Mouse (Mus musculus): ENCODE data around the gene L3mbtl4. TPM values are rescaled to one million over a fixed set of nuclear protein-coding genes. Genes with fewer than 3 reads are reported as not detected.

The L3mbtl4 gene
- polyA plus RNA-seq, 1 experiment from 2014 or later = 0.32 TPM

DNA sequence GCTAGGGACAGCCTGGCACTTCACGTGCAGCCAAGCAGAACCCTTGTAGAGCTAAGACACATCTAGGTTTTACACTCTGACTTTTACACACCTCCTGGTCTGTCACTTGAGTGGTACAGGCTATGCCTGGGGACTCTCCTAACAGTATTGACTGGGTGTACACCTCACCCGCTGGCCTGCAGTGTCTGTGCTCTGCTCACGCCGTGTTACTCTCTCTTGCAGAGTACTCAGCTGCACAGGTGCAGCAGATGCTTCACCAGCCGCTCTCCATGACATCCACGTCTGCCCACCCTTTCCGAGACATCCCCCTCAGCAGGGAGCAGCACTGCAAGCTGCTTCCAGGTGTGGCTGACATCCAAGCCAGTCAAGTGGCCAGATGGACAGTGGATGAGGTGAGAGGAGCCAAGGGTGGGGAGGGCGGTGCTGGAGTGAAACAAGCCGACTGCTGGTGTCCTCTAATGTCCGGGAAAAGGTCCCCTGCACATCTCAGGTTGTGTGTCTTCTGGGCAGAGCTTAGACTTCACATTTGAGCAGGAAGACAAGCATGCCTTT is 490.8 kb downstream of the L3mbtl4 start:
- Histone ChIP-seq H3K36me3 (ENCODE audit: insufficient read depth) (no peaks in the 10 kb centered on the region), H3K4me2 (no peak overlapping the region), H3K9ac (no peak overlapping the region), H3K4me1 (ENCODE audit: insufficient read depth) (no peaks in the 10 kb centered on the region), H3K9me3 (ENCODE audit: low read depth, low read length) (no peaks in the 10 kb centered on the region), H3K4me3 (ENCODE audit: low read depth, low read length) (no peak overlapping the region), H3K27ac (ENCODE audit: low read depth) (no peak overlapping the region), H3K27me3 (ENCODE audit: insufficient read depth, low read length) (no peaks in the 10 kb centered on the region)
- 65% methylated on average over 10 of the region's 10 CpGs for WGBS
- no peak for TF ChIP-seq CTCF (IDR thresholded peaks at IDR 0.05; ENCODE audit: low read depth)
- DNase-seq (no peak), ATAC-seq (ENCODE audit: insufficient read depth) (no peak)

DNA sequence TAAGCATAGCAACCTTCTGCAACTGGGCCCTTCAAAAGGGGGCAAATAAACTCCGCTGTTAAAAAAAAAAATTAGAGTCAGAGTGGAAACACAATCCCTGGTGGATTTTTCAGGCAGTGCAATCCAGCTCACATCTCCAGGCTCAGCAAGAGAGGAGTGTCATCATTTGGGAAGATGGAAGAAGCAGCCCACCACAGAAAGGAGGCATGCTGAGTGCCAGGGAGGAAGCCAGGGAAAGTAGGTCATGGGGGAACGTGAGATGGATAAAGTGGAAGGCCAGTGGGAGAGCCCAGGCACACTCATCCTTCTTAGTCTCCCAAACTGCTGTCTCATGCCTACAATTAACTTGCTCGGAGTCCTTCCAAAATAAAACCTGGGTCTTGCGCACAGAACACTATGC is 496.0 kb downstream of the L3mbtl4 start:
- H3K4me2 ChIP-seq = no peak overlapping the region
- no peak overlapping the region for H3K9ac ChIP-seq
- TF ChIP-seq CTCF (IDR thresholded peaks at IDR 0.05; ENCODE audit: low read depth) = no peak
- H3K4me1 ChIP-seq (ENCODE audit: insufficient read depth) = no peaks in the 10 kb centered on the region
- no peaks in the 10 kb centered on the region for H3K9me3 ChIP-seq (ENCODE audit: low read depth, low read length)
- no peak overlapping the region for H3K27ac ChIP-seq (ENCODE audit: low read depth)
- H3K4me3 ChIP-seq (ENCODE audit: low read depth, low read length) = no peak overlapping the region
- DNase-seq (no peak), ATAC-seq (ENCODE audit: insufficient read depth) (no peak)
- H3K36me3 ChIP-seq (ENCODE audit: insufficient read depth) = no peaks in the 10 kb centered on the region
- H3K27me3 ChIP-seq (ENCODE audit: insufficient read depth, low read length) = no peaks in the 10 kb centered on the region
- 83% methylated on average over 4 of the region's 4 CpGs for WGBS

DNA sequence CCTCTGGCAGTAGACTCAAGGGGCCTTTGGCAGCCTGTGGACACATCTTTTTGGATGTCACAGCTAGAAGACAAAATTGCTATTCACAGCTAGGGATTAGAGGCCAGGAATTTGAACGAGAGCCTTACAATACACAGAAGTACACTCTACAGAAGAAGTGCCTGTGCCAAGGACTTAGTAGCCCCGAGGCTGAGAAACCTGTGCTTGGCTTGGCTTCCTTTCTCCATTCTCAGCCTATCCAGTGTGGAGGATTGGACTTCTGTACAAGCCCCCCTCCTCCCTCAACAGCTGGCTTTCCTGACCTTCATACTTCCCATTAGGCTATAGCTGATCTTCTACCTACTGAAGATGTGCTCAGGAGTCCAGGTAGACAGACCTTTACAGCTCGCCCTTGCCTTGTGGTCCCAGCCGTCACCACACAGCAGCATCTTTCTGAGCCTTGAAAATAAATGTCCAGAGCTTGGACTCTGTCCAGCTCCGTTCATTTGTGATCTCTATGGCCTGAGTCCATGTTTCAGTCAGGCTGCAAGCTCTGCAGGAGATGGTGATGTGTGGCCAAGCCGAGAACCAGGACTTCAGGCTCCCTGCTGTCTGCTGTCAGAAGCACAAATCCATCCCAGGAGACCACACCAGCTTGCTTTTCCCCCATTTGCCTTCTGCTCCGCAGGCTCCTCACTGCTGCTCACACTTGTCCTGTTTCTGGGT is 497.6 kb downstream of the L3mbtl4 start:
- no peak overlapping the region for H3K4me2 ChIP-seq
- H3K4me3 ChIP-seq (ENCODE audit: low read depth, low read length) = no peak overlapping the region
- H3K9ac ChIP-seq = no peak overlapping the region
- WGBS = 46% methylated on average over 7 of the region's 7 CpGs
- DNase-seq (peak; percentile 40), ATAC-seq (ENCODE audit: insufficient read depth) (no peak)
- no peaks in the 10 kb centered on the region for H3K9me3 ChIP-seq (ENCODE audit: low read depth, low read length)
- TF ChIP-seq CTCF (IDR thresholded peaks at IDR 0.05; ENCODE audit: low read depth) = no peak
- no peak overlapping the region for H3K27ac ChIP-seq (ENCODE audit: low read depth)
- no peaks in the 10 kb centered on the region for H3K27me3 ChIP-seq (ENCODE audit: insufficient read depth, low read length)
- no peaks in the 10 kb centered on the region for H3K36me3 ChIP-seq (ENCODE audit: insufficient read depth)
- no peaks in the 10 kb centered on the region for H3K4me1 ChIP-seq (ENCODE audit: insufficient read depth)

DNA sequence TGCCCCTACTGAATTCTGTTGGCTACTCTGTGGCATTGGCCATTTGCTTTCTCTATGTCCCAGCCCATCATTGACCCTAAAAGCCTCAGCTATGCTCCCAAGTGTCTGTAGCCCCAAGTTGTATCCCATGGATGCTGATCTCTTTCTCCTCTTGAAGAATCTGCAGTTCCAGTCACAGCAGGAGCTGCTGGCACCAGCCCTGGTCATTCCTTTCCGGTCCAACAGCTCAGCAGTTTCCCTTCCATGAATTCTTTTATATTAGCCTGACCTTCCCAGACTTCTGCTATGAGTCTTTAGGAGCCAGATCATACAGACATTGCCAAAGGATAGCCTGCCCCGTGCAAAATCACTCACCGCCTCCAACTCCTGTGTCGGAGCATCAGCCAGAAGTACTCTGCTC is 520.1 kb downstream of the L3mbtl4 start:
- no peak overlapping the region for H3K4me2 ChIP-seq
- H3K9ac ChIP-seq = no peak overlapping the region
- TF ChIP-seq CTCF (IDR thresholded peaks at IDR 0.05; ENCODE audit: low read depth) = no peak
- no peak overlapping the region for H3K4me3 ChIP-seq (ENCODE audit: low read depth, low read length)
- H3K36me3 ChIP-seq (ENCODE audit: insufficient read depth) = no peaks in the 10 kb centered on the region
- ATAC-seq (ENCODE audit: insufficient read depth) (no peak), DNase-seq (no peak)
- no peaks in the 10 kb centered on the region for H3K4me1 ChIP-seq (ENCODE audit: insufficient read depth)
- H3K27ac ChIP-seq (ENCODE audit: low read depth) = no peak overlapping the region
- WGBS = 85% methylated on average over 4 of the region's 4 CpGs
- no peaks in the 10 kb centered on the region for H3K27me3 ChIP-seq (ENCODE audit: insufficient read depth, low read length)
- no peaks in the 10 kb centered on the region for H3K9me3 ChIP-seq (ENCODE audit: low read depth, low read length)

DNA sequence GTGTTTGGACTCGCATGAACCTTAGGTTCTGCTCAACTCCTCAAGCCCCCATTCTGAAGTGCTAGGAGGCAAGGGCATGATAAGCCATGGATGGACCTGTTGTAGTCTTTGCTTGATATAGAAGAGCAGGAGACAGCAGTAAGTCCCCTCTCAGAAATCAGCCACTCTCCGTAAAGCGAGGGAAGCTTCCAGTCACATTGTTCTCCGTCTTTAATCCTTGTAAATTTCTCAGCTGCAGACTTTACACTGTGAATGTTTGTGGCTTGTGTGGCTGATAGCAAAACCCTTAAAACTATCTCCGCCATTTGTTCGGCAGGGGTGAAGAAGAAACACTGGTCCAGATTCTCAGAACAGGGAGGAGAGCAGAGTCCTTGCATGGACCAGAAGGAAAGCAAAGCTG is 552.7 kb downstream of the L3mbtl4 start, which contains the start of gene Tmem200c:
Tmem200c (plus strand) TSS at position 301 of the 400 bp plus-strand sequence.
- no peak for TF ChIP-seq CTCF (IDR thresholded peaks at IDR 0.05; ENCODE audit: low read depth)
- H3K36me3 ChIP-seq (ENCODE audit: insufficient read depth) = no peaks in the 10 kb centered on the region
- ATAC-seq (ENCODE audit: insufficient read depth) (no peak), DNase-seq (no peak)
- H3K27me3 ChIP-seq (ENCODE audit: insufficient read depth, low read length) = no peaks in the 10 kb centered on the region
- H3K9me3 ChIP-seq (ENCODE audit: low read depth, low read length) = no peaks in the 10 kb centered on the region
- no peak within 1 kb of the TSS for H3K27ac ChIP-seq (ENCODE audit: low read depth)
- H3K4me1 ChIP-seq (ENCODE audit: insufficient read depth) = no peaks in the 10 kb centered on the region
- no peak within 1 kb of the TSS for H3K9ac ChIP-seq
- no peak within 1 kb of the TSS for H3K4me3 ChIP-seq (ENCODE audit: low read depth, low read length)
- WGBS = 68% methylated on average over 6 of the region's 6 CpGs
- no peak within 1 kb of the TSS for H3K4me2 ChIP-seq

Measured in lung, embryonic 14.5 days (tissue).